Mouse (Mus musculus): ENCODE results near the gene Syne4. TPM values are rescaled to one million over a fixed set of nuclear protein-coding genes. Genes with fewer than 3 reads are reported as not detected.

The Syne4 gene
- polyA plus RNA-seq, 1 experiment from 2014 or later, result 9.0 TPM

GRCm38 (mm10) chr7:30300914-30301313, 13.7 kb upstream of the Syne4 start:
- H3K4me1 ChIP-seq, result no peaks in the 10 kb centered on the region
- H3K9ac ChIP-seq (replicated peaks), result no peak overlapping the region
- H3K9me3 ChIP-seq, result no peaks in the 10 kb centered on the region
- H3K4me3 ChIP-seq, result no peak overlapping the region
- WGBS, result 58% methylated on average over 3 of the region's 3 CpGs
- H3K36me3 ChIP-seq, result peaks cover 85% of the 10 kb centered on the region
- H3K27me3 ChIP-seq, result no peaks in the 10 kb centered on the region
- H3K27ac ChIP-seq (replicated peaks), result no peak overlapping the region
- H3K4me2 ChIP-seq (replicated peaks), result no peak overlapping the region
- ATAC-seq (replicated peaks), result no peak

GRCm38 (mm10) chr7:30306083-30306779, 8.4 kb upstream of the Syne4 start:
- H3K27me3 ChIP-seq, result no peaks in the 10 kb centered on the region
- peak overlapping the region; percentile 69 for H3K27ac ChIP-seq (replicated peaks)
- ATAC-seq (replicated peaks), result no peak
- H3K4me3 ChIP-seq, result no peak overlapping the region
- no peaks in the 10 kb centered on the region for H3K9me3 ChIP-seq
- no peak overlapping the region for H3K9ac ChIP-seq (replicated peaks)
- 92% methylated on average over 16 of the region's 16 CpGs for WGBS
- peaks cover 50% of the 10 kb centered on the region for H3K36me3 ChIP-seq
- H3K4me1 ChIP-seq, result peaks cover 23% of the 10 kb centered on the region
- H3K4me2 ChIP-seq (replicated peaks), result no peak overlapping the region

- 3% methylated on average over 27 of the region's 27 CpGs for WGBS
- peak within 1 kb of the TSS; percentile 72 for H3K27ac ChIP-seq (replicated peaks)
- peaks cover 32% of the 10 kb centered on the region for H3K36me3 ChIP-seq
- H3K4me3 ChIP-seq, result peak within 1 kb of the TSS; percentile 54
- H3K27me3 ChIP-seq, result no peaks in the 10 kb centered on the region
- peaks cover 23% of the 10 kb centered on the region for H3K4me1 ChIP-seq
- H3K9ac ChIP-seq (replicated peaks), result peak within 1 kb of the TSS; percentile 62
- no peaks in the 10 kb centered on the region for H3K9me3 ChIP-seq
- peak; percentile 100 for ATAC-seq (replicated peaks)
- peak within 1 kb of the TSS; percentile 89 for H3K4me2 ChIP-seq (replicated peaks)
These were observed 6.3 kb upstream of the Syne4 start, which contains the start of gene Alkbh6 for GRCm38 (mm10) chr7:30308076-30309005. Gene Alkbh6, plus strand, starts transcription at chr7:30308717.

- 68% methylated on average over 15 of the region's 15 CpGs for WGBS
- Histone ChIP-seq H3K27me3 (no peaks in the 10 kb centered on the region), H3K9me3 (no peaks in the 10 kb centered on the region), H3K4me3 (peak overlapping the region; percentile 54), H3K4me2 (replicated peaks) (peak overlapping the region; percentile 89), H3K9ac (replicated peaks) (peak overlapping the region; percentile 62), H3K4me1 (peaks cover 23% of the 10 kb centered on the region), H3K36me3 (peaks cover 25% of the 10 kb centered on the region), H3K27ac (replicated peaks) (peak overlapping the region; percentile 36; the same call in 1 of the 2 replicates)
- no peak for ATAC-seq (replicated peaks)
These were observed 5.0 kb upstream of the Syne4 start for GRCm38 (mm10) chr7:30309395-30310129.

- Histone ChIP-seq H3K4me3 (no peak overlapping the region), H3K27me3 (no peaks in the 10 kb centered on the region), H3K4me1 (peaks cover 23% of the 10 kb centered on the region), H3K4me2 (replicated peaks) (no peak overlapping the region), H3K9ac (replicated peaks) (no peak overlapping the region), H3K36me3 (peaks cover 23% of the 10 kb centered on the region), H3K9me3 (no peaks in the 10 kb centered on the region), H3K27ac (replicated peaks) (no peak overlapping the region)
- WGBS, result 89% methylated on average over 12 of the region's 12 CpGs
- ATAC-seq (replicated peaks), result no peak
These were observed 4.5 kb upstream of the Syne4 start for GRCm38 (mm10) chr7:30310136-30310535.

GRCm38 (mm10) chr7:30313666-30314320, 814 bp upstream of the Syne4 start:
- WGBS, result 49% methylated on average over 27 of the region's 27 CpGs
- Histone ChIP-seq H3K4me1 (peaks cover 17% of the 10 kb centered on the region), H3K9ac (replicated peaks) (no peak overlapping the region), H3K36me3 (0 out of 2 replicates have a peak, but pooled peaks cover 3% of the 10 kb centered on the region), H3K9me3 (no peaks in the 10 kb centered on the region), H3K4me3 (no peak overlapping the region), H3K4me2 (replicated peaks) (no peak overlapping the region), H3K27me3 (no peaks in the 10 kb centered on the region), H3K27ac (replicated peaks) (no peak overlapping the region)
- ATAC-seq (replicated peaks), result no peak

GRCm38 (mm10) chr7:30315559-30316529, 1.2 kb downstream of the Syne4 start:
- H3K27ac ChIP-seq (replicated peaks), result no peak overlapping the region
- no peak for ATAC-seq (replicated peaks)
- no peaks in the 10 kb centered on the region for H3K9me3 ChIP-seq
- H3K4me3 ChIP-seq, result no peak overlapping the region
- no peak overlapping the region for H3K4me2 ChIP-seq (replicated peaks)
- no peaks in the 10 kb centered on the region for H3K27me3 ChIP-seq
- H3K9ac ChIP-seq (replicated peaks), result no peak overlapping the region
- H3K36me3 ChIP-seq, result 0 out of 2 replicates have a peak, but pooled peaks cover 3% of the 10 kb centered on the region
- peaks cover 3% of the 10 kb centered on the region for H3K4me1 ChIP-seq
- 80% methylated on average over 13 of the region's 13 CpGs for WGBS

GRCm38 (mm10) chr7:30318142-30318541, 3.5 kb downstream of the Syne4 start:
- Histone ChIP-seq H3K36me3 (no peaks in the 10 kb centered on the region), H3K9me3 (no peaks in the 10 kb centered on the region), H3K27me3 (no peaks in the 10 kb centered on the region), H3K9ac (replicated peaks) (no peak overlapping the region), H3K27ac (replicated peaks) (no peak overlapping the region), H3K4me3 (no peak overlapping the region), H3K4me2 (replicated peaks) (no peak overlapping the region), H3K4me1 (peaks cover 19% of the 10 kb centered on the region)
- ATAC-seq (replicated peaks), result no peak
- 84% methylated on average over 3 of the region's 3 CpGs for WGBS

GRCm38 (mm10) chr7:30320946-30321345, 6.3 kb downstream of the Syne4 start:
- Histone ChIP-seq H3K4me3 (peak overlapping the region; percentile 100), H3K36me3 (no peaks in the 10 kb centered on the region), H3K4me1 (peaks cover 19% of the 10 kb centered on the region), H3K9ac (replicated peaks) (no peak overlapping the region; the same call in 1 of the 2 replicates), H3K27ac (replicated peaks) (no peak overlapping the region), H3K9me3 (no peaks in the 10 kb centered on the region), H3K4me2 (replicated peaks) (peak overlapping the region; percentile 75), H3K27me3 (no peaks in the 10 kb centered on the region)
- no peak for ATAC-seq (replicated peaks)
- 78% methylated on average over 2 of the region's 2 CpGs for WGBS

- peak; percentile 68 for ATAC-seq (replicated peaks)
- WGBS, result under 1% methylated on average over 63 of the region's 63 CpGs
- peak within 1 kb of the TSS; percentile 100 for H3K4me3 ChIP-seq
These were observed 7.1 kb downstream of the Syne4 start, which contains the start of gene E130208F15Rik for GRCm38 (mm10) chr7:30321539-30322284. Gene E130208F15Rik, plus strand, starts transcription at chr7:30321740.

More at GRCm38 (mm10) chr7:30321539-30322284, 7.1 kb downstream of the Syne4 start, which contains the start of gene E130208F15Rik:
- H3K27ac ChIP-seq (replicated peaks), result peak within 1 kb of the TSS; percentile 90
- peaks cover 19% of the 10 kb centered on the region for H3K4me1 ChIP-seq
- no peaks in the 10 kb centered on the region for H3K9me3 ChIP-seq
- peak within 1 kb of the TSS; percentile 97 for H3K9ac ChIP-seq (replicated peaks)
- H3K4me2 ChIP-seq (replicated peaks), result peak within 1 kb of the TSS; percentile 75
- no peaks in the 10 kb centered on the region for H3K27me3 ChIP-seq
- H3K36me3 ChIP-seq, result no peaks in the 10 kb centered on the region
